Mouse (Mus musculus) embryo, embryonic 10.5 days (tissue): ENCODE results near the gene Myf5.
A peak's percentile ranks its signal among the peaks of the same experiment; 100 is the strongest.

ENCODE experiments used
- DNase-seq: peaks from one replicate; pipeline ENCODE4 v3.0.0-alpha.2; 2015; ENCODE audit warnings: low spot score

Gene Myf5

DNA sequence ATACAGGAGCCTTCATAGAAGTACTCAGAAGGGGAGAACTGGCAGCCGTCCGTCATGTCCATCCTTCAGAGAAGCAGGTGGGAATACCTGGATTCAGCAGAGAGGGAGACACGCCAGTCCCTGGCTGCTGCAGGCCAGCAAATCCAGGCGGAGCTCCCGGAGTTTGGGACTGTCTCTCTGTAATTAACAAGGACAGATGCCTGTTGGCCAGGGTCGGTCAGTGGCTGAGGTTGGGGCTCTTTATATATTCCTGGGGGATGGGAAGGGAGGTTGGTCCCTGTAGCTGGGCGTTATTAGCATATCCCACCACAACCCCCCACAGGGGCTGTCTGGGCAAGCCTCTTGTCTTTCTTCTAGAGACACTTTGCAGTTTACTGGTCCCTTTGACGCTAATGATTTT is at the start of gene Myf5:
Gene Myf5 (minus strand): TSS at position 265 of the 400 bp plus-strand sequence.
- no peak for DNase-seq

DNA sequence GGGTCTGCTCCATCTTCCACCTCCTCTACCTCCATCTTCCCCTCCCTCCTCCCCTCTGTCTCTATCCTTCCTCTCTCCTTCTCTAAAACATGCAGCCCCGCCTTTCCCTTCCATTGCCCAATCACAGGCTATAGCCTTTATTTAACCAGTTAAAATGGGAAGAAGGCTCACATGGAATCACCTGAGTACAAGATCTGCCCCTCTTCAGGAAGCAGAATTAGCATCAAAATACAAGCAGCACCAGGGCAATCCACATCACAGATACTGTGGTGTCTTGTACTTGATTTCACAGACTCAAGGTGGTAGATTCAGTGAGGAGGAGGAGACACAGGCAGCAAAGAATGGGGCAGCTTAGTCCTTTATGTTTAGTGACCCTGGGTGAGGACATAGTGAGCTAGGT is 42.8 kb upstream of the Myf5 start:
- DNase-seq = no peak

DNA sequence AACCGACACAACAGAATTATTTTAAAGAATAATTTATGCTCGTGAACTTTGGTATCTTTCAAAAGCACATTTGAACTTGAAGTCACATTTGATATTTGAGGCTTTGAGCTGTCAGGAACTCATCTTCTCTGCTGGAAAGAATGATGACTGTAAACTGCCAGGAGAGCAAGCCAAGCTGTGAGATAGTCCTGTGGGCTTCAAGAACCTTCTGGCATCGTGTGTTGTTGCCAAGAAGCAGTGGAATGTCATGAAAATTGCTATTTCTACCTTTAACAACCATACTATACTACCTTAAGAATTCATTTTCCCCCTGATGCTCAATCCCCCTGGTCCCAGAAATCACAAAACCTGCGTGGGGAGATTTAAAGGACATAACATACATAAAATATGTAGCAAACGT is 33.3 kb upstream of the Myf5 start:
- no peak for DNase-seq

DNA sequence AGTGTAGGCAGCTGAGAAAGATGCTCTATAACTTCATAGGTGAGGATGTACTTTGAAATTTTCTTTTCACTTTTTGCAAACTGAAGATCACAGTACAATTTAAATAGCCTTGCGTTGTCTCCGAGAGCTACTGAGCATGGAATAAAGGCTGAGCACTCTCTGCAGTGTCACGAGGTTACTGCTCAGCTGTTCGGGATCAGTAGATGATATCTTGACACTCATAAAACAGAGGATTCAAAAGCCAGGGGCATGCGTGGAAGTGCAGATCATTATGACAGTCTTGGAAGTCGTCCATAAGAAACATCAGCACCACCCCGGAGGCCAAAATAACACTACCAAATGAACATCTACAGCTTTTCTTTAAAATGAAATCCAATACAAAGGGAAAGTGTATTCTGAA is 30.7 kb upstream of the Myf5 start:
- no peak for DNase-seq

DNA sequence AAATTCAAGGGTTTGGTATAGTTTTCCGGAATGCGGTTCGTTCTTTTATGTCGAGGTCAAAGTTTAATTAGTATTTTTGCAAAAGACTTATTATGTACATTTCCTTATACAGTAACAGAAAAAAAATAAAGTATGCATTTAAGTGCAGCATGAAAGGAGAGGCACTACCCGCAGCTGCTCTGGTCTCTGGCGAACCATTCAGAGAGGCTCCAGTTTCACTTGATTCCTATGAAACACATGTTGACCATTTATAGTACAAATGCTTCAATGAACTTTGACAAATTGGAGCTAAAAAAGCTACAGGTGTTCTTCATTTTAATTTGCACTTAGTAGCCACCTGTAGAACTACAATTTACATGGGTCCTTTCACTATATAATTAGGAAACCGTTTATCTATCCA is 28.8 kb upstream of the Myf5 start:
- no peak for DNase-seq

DNA sequence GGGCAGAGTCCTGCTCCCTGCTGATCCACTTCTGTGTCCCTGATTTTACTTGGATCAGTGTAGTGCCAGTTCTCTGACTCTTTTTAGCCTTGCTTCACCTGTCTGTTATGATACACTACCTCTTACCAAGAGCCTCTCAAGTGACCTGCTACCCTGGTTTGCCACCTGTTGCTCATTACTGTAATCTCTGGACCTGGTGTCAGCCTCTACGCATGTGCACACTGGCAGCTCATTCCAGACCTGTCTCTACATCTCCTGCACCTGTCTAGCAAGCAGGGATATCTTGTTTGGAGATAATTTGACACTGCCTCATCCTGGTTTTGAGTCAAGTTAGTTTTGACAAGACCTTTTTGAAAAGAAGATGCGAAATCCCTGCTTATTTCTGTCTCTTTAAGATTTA is 20.5 kb upstream of the Myf5 start:
- DNase-seq = no peak

DNA sequence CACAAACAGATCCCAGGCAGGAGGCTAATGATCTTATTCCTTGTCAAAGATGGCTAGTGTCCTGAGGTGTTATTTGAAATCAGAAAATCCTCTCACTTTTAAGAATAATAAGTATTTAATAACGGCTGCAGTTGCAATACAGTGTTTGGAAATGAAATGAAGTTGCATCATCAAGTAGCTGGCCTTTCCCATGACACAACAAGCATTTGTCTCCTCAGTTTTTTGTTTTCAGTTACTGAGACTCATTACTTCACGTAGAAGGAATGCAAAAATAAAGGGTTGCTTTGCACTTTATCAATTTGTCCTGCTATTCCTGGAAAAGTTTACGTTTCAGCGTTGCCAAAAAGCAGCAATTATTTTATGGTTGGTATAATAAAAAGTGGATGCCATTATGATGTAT is 17.5 kb upstream of the Myf5 start:
- DNase-seq = no peak

DNA sequence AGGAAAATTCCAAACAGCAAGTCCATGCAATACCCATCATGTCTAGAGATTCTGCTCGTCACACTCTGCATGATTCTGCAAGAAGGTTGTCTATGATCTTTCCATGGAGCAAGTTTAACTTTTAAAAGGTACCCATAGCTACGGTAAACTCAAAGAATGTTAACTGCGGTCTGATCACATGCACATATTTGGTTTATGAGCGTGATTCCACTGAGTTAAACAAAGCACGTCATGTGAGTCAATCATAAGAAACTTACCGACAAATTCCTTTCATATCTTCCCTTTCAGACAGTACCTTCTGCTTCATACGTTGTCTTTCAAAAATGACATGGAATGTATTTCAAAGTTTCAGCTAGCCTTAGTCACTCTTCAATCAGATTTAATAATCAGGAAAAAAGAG is 16.3 kb upstream of the Myf5 start:
- no peak for DNase-seq

DNA sequence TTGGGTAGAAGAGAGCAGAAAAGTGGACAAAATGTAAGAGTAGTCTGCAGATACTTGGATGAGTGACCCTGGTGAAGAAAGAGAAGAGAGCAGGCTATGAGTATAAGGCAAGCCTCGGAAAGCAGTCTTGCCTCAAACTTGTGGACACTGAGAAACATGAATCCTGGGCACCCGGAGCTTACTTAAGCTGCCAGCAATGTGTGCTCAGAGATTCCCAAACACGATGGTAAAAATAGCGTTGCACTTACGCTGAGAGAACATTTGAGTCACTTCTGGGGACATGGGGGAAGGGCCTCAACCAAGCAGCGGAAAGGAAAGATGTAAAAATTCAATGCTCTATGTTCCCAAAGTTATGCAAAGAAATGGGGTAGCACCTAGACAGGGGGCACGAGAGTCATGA is 13.7 kb upstream of the Myf5 start:
- no peak for DNase-seq

DNA sequence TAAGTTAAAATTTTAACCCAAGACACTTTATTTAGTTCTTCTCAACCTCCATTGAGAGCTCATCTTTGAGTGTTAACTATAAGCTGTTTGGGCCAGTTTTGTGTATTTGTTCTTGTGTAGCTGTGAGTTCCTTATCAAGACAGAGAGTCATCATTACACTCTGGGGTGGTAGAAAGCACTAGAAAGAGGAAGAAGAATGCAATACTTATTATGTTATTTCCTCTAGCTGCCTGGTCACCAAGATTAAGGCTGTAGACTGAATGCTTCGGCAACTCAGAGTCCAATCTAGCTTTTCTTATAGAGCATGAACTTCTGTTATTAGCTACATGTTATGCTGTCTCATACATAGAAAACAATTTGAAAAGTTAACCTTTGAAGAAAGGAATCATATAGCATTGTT is 10.5 kb upstream of the Myf5 start:
- no peak for DNase-seq

DNA sequence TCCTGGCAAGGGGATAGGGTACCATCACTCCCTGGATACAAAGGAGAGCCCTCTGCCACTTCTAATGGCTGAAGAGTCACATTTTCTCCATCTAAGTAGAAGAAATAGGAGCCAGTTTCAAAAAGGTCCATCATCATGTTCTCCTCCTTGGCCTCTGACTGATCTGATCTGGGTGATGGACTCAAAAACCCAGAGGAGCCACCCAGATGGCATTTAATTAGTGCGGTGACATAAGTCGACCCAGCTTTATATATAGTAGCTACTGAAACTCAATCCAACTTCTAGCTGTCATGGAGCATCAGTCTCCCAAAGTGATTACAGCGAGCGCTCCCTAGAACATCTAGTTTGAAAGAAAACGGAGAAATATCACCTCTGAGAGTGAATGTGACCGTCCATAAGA is 8.6 kb upstream of the Myf5 start, which contains the start of gene Myf6:
Gene Myf6 (minus strand): TSS at position 170 of the 400 bp plus-strand sequence.
- DNase-seq = no peak

DNA sequence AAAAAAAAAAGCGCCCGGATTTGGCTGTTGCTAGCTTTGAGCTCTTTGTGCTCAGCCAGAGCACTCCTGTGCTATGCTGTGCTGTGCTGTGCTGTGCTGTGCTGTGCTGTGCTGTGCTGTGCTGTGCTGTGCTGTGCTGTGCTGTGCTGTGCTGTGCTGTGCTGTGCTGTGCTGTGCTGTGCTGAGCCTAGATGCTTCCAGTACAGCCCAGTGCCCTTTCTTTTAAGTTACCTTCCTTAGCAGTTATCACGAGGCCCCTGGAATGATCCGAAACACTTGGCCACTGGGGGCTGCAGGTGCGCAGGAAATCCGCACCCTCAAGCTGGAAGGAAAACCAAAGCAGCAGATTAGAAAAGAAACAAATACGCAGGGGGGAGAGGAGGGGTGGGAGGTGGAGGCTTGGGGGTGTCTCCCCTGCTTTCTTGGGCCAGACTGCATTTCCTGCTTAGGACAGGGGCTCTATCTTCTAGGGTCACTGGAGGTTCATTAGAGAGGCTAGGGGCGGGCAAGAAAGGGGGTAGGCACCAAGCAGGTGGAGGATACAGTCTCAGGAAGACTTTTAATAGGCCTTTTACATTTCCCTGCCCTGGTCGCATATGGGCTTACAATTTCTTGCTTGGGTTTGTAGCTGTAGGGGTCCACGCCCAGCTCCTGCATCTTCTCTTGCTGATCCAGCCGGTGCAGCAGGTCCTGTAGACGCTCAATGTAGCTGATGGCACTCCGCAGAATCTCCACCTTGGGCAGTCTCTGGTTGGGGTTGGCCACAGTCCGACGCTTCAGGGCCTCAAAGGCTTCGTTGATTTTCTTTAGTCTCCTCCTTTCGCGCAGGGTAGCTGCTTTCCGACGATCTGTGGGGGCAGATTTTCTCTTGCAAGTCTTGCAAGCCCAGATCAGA is 7.9 kb upstream of the Myf5 start:
- DNase-seq = no peak

DNA sequence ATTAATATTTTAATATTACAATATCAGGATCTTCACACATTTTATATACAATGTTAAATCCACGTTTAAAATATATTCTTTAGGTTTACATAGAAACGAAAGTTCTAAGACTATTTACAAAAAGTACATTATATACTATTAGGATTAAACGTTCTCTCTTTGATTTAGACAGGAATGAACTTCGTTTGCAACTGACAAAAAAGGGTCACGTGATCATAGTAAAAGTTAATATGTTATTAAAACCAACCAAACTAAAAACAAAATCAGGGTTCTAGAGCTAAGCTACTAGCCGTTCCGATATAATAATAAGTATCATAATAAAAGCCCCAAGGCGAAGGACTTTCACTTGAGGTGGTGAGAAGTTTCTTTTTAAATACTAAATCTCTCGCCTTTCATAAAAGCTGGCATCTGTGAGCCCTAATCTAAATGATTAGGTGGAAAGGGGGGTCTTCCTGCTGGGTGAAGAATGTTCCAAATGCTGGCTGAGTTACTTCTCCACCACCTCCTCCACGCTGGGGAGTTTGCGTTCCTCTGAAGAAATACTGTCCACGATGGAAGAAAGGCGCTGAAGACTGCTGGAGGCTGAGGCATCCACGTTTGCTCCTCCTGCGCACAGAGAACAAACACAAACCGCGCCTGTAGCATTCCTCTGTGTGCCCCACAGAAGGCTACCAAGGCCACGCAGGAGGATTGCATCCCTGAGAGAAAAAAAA is 7.1 kb upstream of the Myf5 start:
- no peak for DNase-seq

DNA sequence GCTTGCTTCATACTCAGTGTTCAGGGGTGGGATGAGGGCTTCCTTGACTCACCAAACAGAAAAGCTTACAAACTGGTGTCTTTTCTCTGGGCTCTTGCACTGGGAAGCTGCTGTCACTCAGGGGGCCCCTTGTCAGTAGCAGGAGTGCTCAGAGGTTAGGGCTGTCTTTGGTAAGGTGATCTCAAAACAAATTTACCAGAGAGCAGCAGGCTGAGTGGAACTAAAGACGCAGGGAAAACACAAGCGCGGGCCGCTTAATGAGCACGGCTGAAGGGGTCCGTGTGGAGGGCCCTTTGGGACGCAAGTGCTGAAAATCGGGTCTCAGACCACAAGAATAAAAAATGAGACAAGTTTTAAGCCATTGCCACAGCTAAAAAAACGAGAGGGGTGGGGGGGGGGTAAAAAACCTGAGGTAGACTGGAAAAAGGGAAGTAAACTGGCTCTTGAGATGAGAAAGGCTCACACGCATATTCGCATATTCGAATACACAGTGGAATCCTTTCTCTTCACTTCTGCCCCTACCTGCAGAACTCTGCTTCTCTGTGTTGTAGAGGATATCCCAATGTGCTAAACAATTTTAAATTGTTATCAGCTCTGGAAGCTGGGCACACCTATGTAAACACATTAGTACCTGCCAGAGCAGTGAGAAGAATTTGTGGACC is 2.9 kb upstream of the Myf5 start:
- no peak for DNase-seq

DNA sequence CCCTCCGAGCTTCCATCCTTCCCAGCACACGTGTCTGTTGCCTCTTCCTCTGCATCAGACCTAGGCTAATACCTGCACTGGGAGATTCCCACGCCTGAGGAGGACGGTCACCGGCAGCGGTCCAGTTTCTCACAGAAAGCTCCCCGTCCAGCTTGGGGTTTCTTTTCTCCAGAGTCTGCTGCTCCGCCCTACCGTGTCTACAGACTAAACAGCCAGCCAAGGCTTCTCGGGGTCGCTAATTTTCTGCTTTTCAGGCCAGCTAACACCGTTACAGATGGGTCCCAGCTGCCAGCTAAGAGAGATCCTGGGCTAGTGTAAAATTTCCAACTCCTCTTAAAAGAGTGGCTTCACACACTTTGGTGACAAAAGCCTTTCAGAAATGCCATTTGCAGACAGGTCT is 836 bp upstream of the Myf5 start:
- no peak for DNase-seq

DNA sequence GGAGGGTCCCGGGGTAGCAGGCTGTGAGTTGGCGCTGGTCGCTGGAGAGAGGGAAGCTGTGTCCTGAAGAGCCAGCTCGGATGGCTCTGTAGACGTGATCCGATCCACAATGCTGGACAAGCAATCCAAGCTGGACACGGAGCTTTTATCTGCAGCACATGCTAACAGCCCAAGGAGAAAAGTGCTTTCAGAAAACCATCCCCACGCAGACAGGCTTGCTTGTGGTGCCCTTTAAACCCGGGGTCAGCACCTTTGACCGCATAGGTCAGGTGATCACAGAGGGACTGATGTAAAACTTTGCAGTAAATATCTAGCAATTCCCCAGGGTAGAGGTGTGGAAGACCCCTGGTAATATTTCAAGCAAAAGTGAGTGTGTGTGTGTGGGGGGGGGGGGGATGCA is 1.9 kb downstream of the Myf5 start:
- peak; percentile 66 for DNase-seq

DNA sequence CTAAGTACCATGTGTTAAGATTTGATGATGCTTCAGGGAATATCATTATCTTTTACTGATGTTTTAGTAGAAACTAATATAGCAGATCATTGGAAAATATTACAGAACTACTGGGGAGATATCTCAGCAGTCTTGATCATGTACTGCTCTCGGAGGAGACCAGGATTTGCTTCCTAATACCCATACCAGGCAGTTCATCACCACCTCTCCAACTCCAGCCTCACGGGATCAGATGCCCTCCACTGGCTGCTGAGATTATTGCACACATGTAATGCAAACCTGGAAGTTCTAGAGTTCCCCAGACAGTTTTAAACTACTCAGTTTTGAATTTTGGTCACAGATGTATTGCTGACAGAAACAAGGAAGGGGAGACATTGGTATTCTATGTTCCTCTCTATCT is 12.4 kb downstream of the Myf5 start:
- no peak for DNase-seq

DNA sequence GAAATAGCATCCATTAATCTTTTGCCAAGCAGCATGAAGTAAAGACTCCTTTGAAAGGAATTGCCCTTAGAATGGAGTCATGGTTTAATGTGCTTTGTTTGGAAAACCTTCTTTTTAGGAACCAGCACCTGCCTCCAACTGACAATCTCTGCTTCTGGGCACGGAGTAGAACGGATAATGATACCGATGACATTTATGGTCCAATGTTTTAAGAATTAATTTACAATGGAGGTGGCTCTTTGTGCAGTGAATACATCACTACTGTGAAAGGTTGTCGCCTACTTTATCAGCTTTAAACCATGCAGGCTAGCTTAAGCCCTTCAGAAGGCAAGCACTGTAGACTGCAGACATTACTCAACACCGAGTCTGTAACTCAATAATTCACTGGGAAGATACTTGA is 14.2 kb downstream of the Myf5 start:
- no peak for DNase-seq

DNA sequence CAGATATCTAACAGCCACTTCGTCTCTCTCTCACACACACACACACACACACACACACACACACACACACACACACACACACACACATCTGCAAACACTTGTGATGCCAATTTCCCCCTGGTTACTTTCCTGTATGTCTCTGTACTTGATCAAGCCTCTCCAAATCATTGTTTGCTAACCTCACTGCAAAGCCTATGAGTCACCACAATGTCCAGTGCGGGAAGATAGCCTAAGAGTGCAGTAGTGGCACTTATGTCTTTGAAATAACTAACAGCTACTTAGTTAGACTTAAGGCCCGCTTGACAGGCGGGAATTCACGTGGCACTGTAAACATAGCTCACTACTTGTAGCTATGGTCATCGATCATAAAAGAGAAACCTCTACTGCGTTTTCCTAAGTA is 18.1 kb downstream of the Myf5 start:
- DNase-seq = no peak

DNA sequence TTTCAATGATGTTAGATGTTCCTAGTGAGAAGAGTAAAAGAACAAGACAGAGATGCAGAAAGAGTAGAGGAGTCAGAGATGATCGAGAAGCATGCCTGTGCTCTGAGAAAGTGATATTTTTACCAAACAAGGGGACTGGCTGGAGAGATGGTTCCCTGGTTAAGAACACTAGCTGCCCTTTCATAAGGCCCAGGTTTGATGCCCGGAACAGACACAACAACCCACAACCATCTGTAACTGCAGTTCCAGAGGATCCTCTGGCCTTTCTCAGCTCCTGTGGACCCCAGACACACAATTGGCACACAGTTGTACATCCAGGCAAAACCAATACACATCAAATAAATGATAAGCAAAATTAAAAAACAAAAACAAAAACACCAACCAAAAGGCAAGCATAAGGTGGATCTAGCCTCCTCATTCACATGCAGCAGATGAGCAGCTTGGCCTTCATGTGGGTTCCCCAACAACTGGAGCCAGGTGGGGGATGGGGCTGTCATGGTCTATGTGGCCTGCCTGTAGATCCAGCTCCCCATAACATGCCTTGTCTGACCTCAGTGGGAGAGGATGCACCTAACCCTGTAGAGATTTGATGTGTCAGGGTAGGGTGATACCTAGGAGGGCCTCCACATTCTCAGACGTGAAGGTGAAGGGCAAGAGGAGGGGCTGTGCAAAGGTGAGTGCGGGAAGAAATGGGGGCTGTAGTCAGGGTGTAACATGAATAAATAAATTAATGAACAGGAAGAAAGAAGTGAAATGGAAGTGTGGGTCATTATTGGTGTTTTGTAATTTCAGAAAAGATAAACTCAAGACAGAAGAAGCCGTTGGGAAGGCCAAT is 36.2 kb downstream of the Myf5 start:
- DNase-seq = no peak

DNA sequence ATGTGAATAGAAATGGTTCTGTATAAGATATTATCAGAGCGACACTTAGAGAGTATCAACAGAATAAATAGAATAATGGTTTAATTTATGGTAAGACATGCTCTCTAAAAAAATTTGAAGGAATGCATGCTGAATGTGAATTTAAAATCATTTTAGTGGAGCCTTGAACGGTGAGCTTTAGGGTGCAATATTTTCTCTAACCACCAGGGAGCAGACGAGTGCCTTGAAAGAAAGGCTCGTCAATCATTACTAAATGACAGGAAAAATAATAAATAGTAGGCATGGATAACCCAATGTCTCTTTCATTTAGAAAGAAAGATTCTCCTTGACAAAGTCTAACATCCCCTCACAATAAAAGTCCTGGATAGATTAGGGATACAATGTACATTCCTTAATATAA is 43.2 kb downstream of the Myf5 start:
- peak; percentile 62 for DNase-seq

DNA sequence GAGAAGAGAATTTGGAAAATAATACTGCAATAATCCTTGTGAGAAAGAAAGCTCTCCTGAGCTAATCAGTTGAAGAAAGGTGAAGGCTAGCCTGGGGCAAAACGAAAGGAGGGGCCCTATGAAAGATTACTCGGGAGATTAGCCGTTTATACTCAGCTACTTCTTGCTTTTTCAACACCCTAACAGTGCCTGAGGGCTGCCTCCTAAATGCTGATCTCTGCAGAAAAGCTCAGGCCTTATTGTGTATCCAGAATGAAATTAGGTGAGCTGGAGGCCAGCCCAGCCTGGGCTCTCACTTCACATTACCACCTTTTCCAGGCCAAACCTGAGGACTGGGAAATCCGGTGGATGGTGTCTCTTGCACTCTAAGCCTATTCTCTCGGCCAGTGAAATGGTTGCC is 49.0 kb downstream of the Myf5 start:
- no peak for DNase-seq
